Mouse (Mus musculus) ovary, postnatal 36 days (tissue): Measurements from ENCODE around the gene Trpv2.

ENCODE experiments used
- DNase-seq: peaks from one replicate; pipeline ENCODE4 v3.0.0; 2022; ENCODE audit warnings: low spot score, mixed read lengths

Trpv2 gene

GRCm38 (mm10) chr11:62573959-62574702, at the start of gene Trpv2:
TSS of gene Trpv2 (plus strand) at chr11:62574486.
- no peak for DNase-seq

- no peak for DNase-seq
Observed at GRCm38 (mm10) chr11:62537089-62537488, 37.2 kb upstream of the Trpv2 start.

- DNase-seq, result no peak
Observed at GRCm38 (mm10) chr11:62537590-62537989, 36.7 kb upstream of the Trpv2 start.

GRCm38 (mm10) chr11:62538321-62539088, 35.8 kb upstream of the Trpv2 start:
- peak; percentile 71 for DNase-seq

GRCm38 (mm10) chr11:62539089-62539890, 35.0 kb upstream of the Trpv2 start, which contains the start of gene Cenpv:
TSS of gene Cenpv (minus strand) at chr11:62539261.
- peak; percentile 81 for DNase-seq

GRCm38 (mm10) chr11:62540167-62540566, 34.1 kb upstream of the Trpv2 start:
- DNase-seq, result no peak

GRCm38 (mm10) chr11:62540969-62541368, 33.3 kb upstream of the Trpv2 start:
- no peak for DNase-seq

- no peak for DNase-seq
Observed at GRCm38 (mm10) chr11:62541581-62541980, 32.7 kb upstream of the Trpv2 start.

- no peak for DNase-seq
Observed at GRCm38 (mm10) chr11:62543991-62544390, 30.3 kb upstream of the Trpv2 start.

GRCm38 (mm10) chr11:62549782-62550181, 24.5 kb upstream of the Trpv2 start:
- DNase-seq, result peak; percentile 72

- DNase-seq, result peak; percentile 41
Observed at GRCm38 (mm10) chr11:62550227-62550685, 24.0 kb upstream of the Trpv2 start.

GRCm38 (mm10) chr11:62550727-62551225, 23.5 kb upstream of the Trpv2 start, which contains the start of gene Ubb:
TSS of gene Ubb (plus strand) at chr11:62551171.
- peak; percentile 98 for DNase-seq

- DNase-seq, result peak; percentile 88
Observed at GRCm38 (mm10) chr11:62551226-62552119, 22.8 kb upstream of the Trpv2 start.

- DNase-seq, result no peak
Observed at GRCm38 (mm10) chr11:62553186-62553585, 21.1 kb upstream of the Trpv2 start.

GRCm38 (mm10) chr11:62553633-62554032, 20.7 kb upstream of the Trpv2 start:
- no peak for DNase-seq

- no peak for DNase-seq
Observed at GRCm38 (mm10) chr11:62554163-62554855, 20.0 kb upstream of the Trpv2 start.

GRCm38 (mm10) chr11:62554934-62555517, 19.3 kb upstream of the Trpv2 start:
- no peak for DNase-seq

GRCm38 (mm10) chr11:62555896-62556412, 18.3 kb upstream of the Trpv2 start:
- no peak for DNase-seq

- no peak for DNase-seq
Observed at GRCm38 (mm10) chr11:62557205-62557604, 17.1 kb upstream of the Trpv2 start.

GRCm38 (mm10) chr11:62558152-62558551, 16.1 kb upstream of the Trpv2 start:
- no peak for DNase-seq
